Mouse (Mus musculus) cortical plate, adult 2 months (tissue): Measurements from ENCODE around the gene Rbsn. TPM values are rescaled to one million over a fixed set of nuclear protein-coding genes. Genes with fewer than 3 reads are reported as not detected.

Experiments
- H3K27ac ChIP-seq: fragments of 200-500 bp; 2 replicates; pipeline ENCODE4 v1.5.1; 2012; ENCODE audit warnings: low read length, control low read depth, inconsistent platforms; ENCODE audit not compliant: insufficient read depth
- H3K4me1 ChIP-seq: fragments of 200-500 bp; 2 replicates; pipeline ENCODE4 v1.6.1; 2011; ENCODE audit warnings: low read length; ENCODE audit not compliant: control insufficient read depth, insufficient read depth
- H3K4me3 ChIP-seq: fragments of 200-500 bp; 2 replicates; pipeline ENCODE4 v1.5.1; 2011; ENCODE audit warnings: mild to moderate bottlenecking, low read length, control low read depth; ENCODE audit not compliant: insufficient read depth
- CTCF ChIP-seq: fragments of 200-500 bp; IDR thresholded peaks from 2 replicates; pipeline ENCODE4 v1.5.1; 2011; ENCODE audit warnings: mild to moderate bottlenecking, control low read depth, low read length; ENCODE audit not compliant: insufficient read depth; ENCODE audit errors: extremely low read depth
- POLR2A ChIP-seq: fragments of 200-500 bp; IDR thresholded peaks from 2 replicates; pipeline ENCODE4 v1.6.1; 2011; ENCODE audit warnings: mild to moderate bottlenecking, low read length, control low read depth; ENCODE audit not compliant: insufficient read depth; ENCODE audit errors: extremely low read depth
- polyA plus RNA-seq: library from polyadenylated mRNA; depleted of rRNA; stranded (reverse); fragments of >200 nt; gene quantifications from 2 replicates; pipeline ENCODE4 v1.2.3, GENCODE M21; 2012; rRNA removed

Gene Rbsn
- polyA plus RNA-seq: 23.8 and 24.2 TPM in 2 replicates

- no peaks in the 10 kb centered on the region; the same call in 1 of the 2 replicates for H3K4me1 ChIP-seq
- peak within 1 kb of the TSS; percentile 93 for H3K4me3 ChIP-seq
- TF ChIP-seq POLR2A (peak; percentile 44), CTCF (no peak)
- H3K27ac ChIP-seq: peak within 1 kb of the TSS; percentile 87
Measured at GRCm38 (mm10) chr6:92214773-92215449, at the start of gene Rbsn. Rbsn (minus strand) TSS chr6:92214925.

DNA sequence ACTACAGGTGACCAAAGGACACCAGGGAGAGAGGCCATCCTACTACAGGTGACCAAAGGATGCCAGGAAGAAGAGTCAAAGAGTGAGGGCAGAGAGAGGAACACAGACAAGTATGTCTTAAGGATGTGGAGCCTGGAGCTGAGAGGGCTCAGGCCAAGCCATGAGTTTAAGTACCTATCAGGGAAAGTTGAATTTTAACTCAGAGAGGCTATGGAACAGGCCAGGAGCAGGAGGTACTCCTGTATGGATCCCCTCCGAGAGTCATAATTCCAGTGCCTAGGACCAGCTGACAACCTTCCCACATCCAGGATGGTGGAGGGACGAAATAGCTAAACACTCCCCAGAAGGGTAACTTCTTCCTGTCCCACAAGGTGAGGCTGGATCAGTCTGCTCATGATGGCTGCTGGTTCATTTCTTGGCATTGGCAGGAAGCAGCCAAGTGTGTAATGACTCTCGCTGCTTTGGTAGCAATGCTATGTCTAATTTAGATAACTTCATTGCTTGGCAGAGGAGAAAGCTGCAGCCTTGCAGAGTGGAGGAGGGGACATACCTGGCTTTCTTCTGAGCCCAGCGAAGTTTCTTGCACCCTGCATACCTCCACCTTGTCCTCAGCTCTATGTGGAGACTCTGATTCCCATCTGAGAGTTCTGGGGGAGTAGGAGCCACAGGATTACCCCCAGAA is 46.6 kb upstream of the Rbsn start:
- no peak overlapping the region for H3K4me3 ChIP-seq
- no peak overlapping the region for H3K27ac ChIP-seq
- no peaks in the 10 kb centered on the region for H3K4me1 ChIP-seq
- TF ChIP-seq CTCF (no peak), POLR2A (no peak)

GRCm38 (mm10) chr6:92255346-92255745 is 40.6 kb upstream of the Rbsn start:
- Histone ChIP-seq H3K4me3 (no peak overlapping the region), H3K4me1 (no peaks in the 10 kb centered on the region), H3K27ac (no peak overlapping the region)
- TF ChIP-seq POLR2A (no peak), CTCF (no peak)

- no peak overlapping the region for H3K27ac ChIP-seq
- no peaks in the 10 kb centered on the region for H3K4me1 ChIP-seq
- no peak overlapping the region for H3K4me3 ChIP-seq
- no peak for TF ChIP-seq POLR2A
Measured at GRCm38 (mm10) chr6:92253253-92253870, 38.6 kb upstream of the Rbsn start.

- TF ChIP-seq CTCF (no peak), POLR2A (no peak)
- H3K27ac ChIP-seq: no peak overlapping the region
- H3K4me1 ChIP-seq: no peaks in the 10 kb centered on the region
- H3K4me3 ChIP-seq: no peak overlapping the region
Measured at GRCm38 (mm10) chr6:92247215-92247919, 32.6 kb upstream of the Rbsn start.

GRCm38 (mm10) chr6:92246335-92246734 is 31.6 kb upstream of the Rbsn start:
- no peak overlapping the region for H3K27ac ChIP-seq
- H3K4me1 ChIP-seq: no peaks in the 10 kb centered on the region
- H3K4me3 ChIP-seq: no peak overlapping the region
- no peak for TF ChIP-seq CTCF
- no peak for TF ChIP-seq POLR2A

GRCm38 (mm10) chr6:92244591-92244990 is 29.9 kb upstream of the Rbsn start, which contains the start of gene Trh:
Trh (minus strand) TSS chr6:92244650.
- H3K4me1 ChIP-seq: no peaks in the 10 kb centered on the region
- no peak within 1 kb of the TSS for H3K4me3 ChIP-seq
- TF ChIP-seq POLR2A: no peak
- TF ChIP-seq CTCF: no peak
- no peak within 1 kb of the TSS for H3K27ac ChIP-seq

DNA sequence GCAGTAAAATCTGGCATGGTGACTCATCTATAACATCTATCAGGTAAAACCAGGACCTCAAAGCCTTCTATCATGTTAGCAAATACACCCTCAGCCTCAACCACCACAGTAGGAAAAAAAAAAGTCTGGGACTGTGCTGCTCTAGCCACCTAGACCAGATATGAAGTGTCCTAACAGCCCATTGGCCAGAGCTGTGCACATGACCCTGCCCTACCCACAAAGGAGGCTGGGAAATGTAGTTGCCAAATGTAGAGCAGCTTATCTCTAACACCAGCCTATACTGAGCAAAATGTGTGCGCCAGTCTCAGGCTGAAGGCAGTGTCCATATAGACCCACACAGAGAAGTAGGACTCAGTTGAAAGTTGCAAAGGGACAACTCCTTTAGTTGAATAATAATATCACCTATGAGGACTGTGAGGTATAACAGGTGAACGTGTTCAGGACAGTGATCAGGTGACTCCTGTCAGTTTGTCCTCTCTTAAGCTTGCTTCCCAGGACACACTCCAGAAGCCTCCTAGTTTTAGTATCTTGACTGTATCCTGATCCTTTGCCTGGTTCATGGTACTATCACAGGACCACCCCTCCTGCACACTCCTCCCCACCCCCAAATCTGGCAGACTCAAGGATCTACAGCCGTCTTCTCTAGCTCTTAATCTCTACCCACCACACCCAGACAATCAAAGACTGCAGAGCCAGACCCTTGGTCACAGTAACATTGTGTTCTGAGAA is 26.6 kb upstream of the Rbsn start:
- H3K4me1 ChIP-seq: no peaks in the 10 kb centered on the region
- H3K27ac ChIP-seq: no peak overlapping the region
- H3K4me3 ChIP-seq: no peak overlapping the region
- no peak for TF ChIP-seq POLR2A
- TF ChIP-seq CTCF: no peak

DNA sequence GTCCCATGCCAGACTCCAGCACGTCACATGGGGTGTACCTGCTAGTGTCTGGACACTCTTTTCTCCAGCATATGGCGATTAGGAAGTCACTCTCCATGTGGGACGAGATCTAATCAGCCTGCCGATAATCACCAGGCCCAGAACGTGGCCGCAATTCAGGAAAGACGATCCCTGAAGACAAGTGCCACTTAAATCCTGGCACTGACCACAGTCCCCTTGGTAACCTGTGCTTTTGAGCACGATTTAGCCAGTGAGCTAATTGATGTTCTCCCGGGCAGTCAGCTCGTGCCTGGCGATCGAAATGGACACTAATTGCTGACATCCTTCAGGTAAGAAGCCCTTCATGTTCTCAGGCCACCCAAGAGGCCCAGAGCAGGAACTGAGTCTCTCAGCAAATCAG is 20.3 kb upstream of the Rbsn start:
- no peaks in the 10 kb centered on the region for H3K4me1 ChIP-seq
- no peak overlapping the region for H3K27ac ChIP-seq
- no peak overlapping the region for H3K4me3 ChIP-seq
- TF ChIP-seq CTCF: no peak
- no peak for TF ChIP-seq POLR2A
